Mouse (Mus musculus): ENCODE measurements around the gene Fmod. TPM values are rescaled to one million over a fixed set of nuclear protein-coding genes. Genes with fewer than 3 reads are reported as not detected.
A peak's percentile ranks its signal among the peaks of the same experiment; 100 is the strongest.

Gene Fmod
- polyA plus RNA-seq, 1 experiment from 2014 or later: 16.8 TPM

GRCm38 (mm10) chr1:134079477-134080163 is 42.6 kb downstream of the Fmod start:
- 5% methylated on average over 9 of the region's 9 CpGs for WGBS
- peaks cover 49% of the 10 kb centered on the region for H3K4me1 ChIP-seq
- no peaks in the 10 kb centered on the region for H3K9me3 ChIP-seq
- peaks cover 15% of the 10 kb centered on the region for H3K36me3 ChIP-seq
- ATAC-seq (ENCODE audit: low FRiP score, low read depth): peak; percentile 23; the same call in 1 of the 2 replicates
- H3K9ac ChIP-seq: peak overlapping the region; percentile 84
- H3K4me3 ChIP-seq: peak overlapping the region; percentile 71
- H3K27ac ChIP-seq: peak overlapping the region; percentile 23; the same call in 1 of the 2 replicates
- no peaks in the 10 kb centered on the region for H3K27me3 ChIP-seq (replicated peaks)
- H3K4me2 ChIP-seq (replicated peaks): peak overlapping the region; percentile 71

- Histone ChIP-seq H3K4me2 (replicated peaks) (no peak overlapping the region), H3K4me1 (peaks cover 43% of the 10 kb centered on the region), H3K36me3 (peaks cover 13% of the 10 kb centered on the region), H3K9me3 (no peaks in the 10 kb centered on the region), H3K9ac (no peak overlapping the region), H3K27ac (peak overlapping the region; percentile 23; the same call in 1 of the 2 replicates), H3K4me3 (no peak overlapping the region), H3K27me3 (replicated peaks) (no peaks in the 10 kb centered on the region)
- 71% methylated on average over 4 of the region's 4 CpGs for WGBS
- no peak for ATAC-seq (ENCODE audit: low FRiP score, low read depth)
Measured at GRCm38 (mm10) chr1:134080406-134080805, 43.4 kb downstream of the Fmod start.

- Histone ChIP-seq H3K4me1 (peaks cover 38% of the 10 kb centered on the region), H3K9me3 (no peaks in the 10 kb centered on the region), H3K9ac (no peak overlapping the region), H3K27me3 (replicated peaks) (no peaks in the 10 kb centered on the region), H3K27ac (no peak overlapping the region), H3K4me3 (no peak overlapping the region), H3K4me2 (replicated peaks) (no peak overlapping the region), H3K36me3 (peaks cover 8% of the 10 kb centered on the region)
- no peak for ATAC-seq (ENCODE audit: low FRiP score, low read depth)
- 87% methylated on average over 5 of the region's 5 CpGs for WGBS
Measured at GRCm38 (mm10) chr1:134080881-134081450, 43.9 kb downstream of the Fmod start.

- no peaks in the 10 kb centered on the region for H3K9me3 ChIP-seq
- no peak overlapping the region for H3K4me3 ChIP-seq
- no peak overlapping the region for H3K4me2 ChIP-seq (replicated peaks)
- no peak overlapping the region for H3K9ac ChIP-seq
- no peak for ATAC-seq (ENCODE audit: low FRiP score, low read depth)
- no peak overlapping the region for H3K27ac ChIP-seq
- H3K27me3 ChIP-seq (replicated peaks): no peaks in the 10 kb centered on the region
- H3K36me3 ChIP-seq: no peaks in the 10 kb centered on the region
- 65% methylated on average over 11 of the region's 11 CpGs for WGBS
- H3K4me1 ChIP-seq: peaks cover 36% of the 10 kb centered on the region
Measured at GRCm38 (mm10) chr1:134082987-134083516, 46.0 kb downstream of the Fmod start.

GRCm38 (mm10) chr1:134083676-134084075 is 46.6 kb downstream of the Fmod start:
- Histone ChIP-seq H3K27me3 (replicated peaks) (no peaks in the 10 kb centered on the region), H3K36me3 (no peaks in the 10 kb centered on the region), H3K4me2 (replicated peaks) (no peak overlapping the region), H3K27ac (no peak overlapping the region), H3K9me3 (no peaks in the 10 kb centered on the region), H3K9ac (no peak overlapping the region), H3K4me3 (no peak overlapping the region), H3K4me1 (peaks cover 32% of the 10 kb centered on the region)
- ATAC-seq (ENCODE audit: low FRiP score, low read depth): no peak
- WGBS: 84% methylated on average over 8 of the region's 8 CpGs

GRCm38 (mm10) chr1:134084128-134084527 is 47.1 kb downstream of the Fmod start:
- no peak for ATAC-seq (ENCODE audit: low FRiP score, low read depth)
- H3K4me2 ChIP-seq (replicated peaks): no peak overlapping the region
- H3K4me1 ChIP-seq: peaks cover 32% of the 10 kb centered on the region
- no peaks in the 10 kb centered on the region for H3K9me3 ChIP-seq
- no peak overlapping the region for H3K9ac ChIP-seq
- H3K4me3 ChIP-seq: no peak overlapping the region
- no peaks in the 10 kb centered on the region for H3K36me3 ChIP-seq
- 86% methylated on average over 3 of the region's 3 CpGs for WGBS
- no peaks in the 10 kb centered on the region for H3K27me3 ChIP-seq (replicated peaks)
- no peak overlapping the region for H3K27ac ChIP-seq

GRCm38 (mm10) chr1:134086017-134086416 is 49.0 kb downstream of the Fmod start:
- Histone ChIP-seq H3K27ac (no peak overlapping the region), H3K36me3 (no peaks in the 10 kb centered on the region), H3K4me3 (no peak overlapping the region), H3K27me3 (replicated peaks) (no peaks in the 10 kb centered on the region), H3K4me1 (peaks cover 16% of the 10 kb centered on the region), H3K4me2 (replicated peaks) (no peak overlapping the region), H3K9me3 (no peaks in the 10 kb centered on the region), H3K9ac (no peak overlapping the region)
- no peak for ATAC-seq (ENCODE audit: low FRiP score, low read depth)
- 9% methylated on average over 3 of the region's 3 CpGs for WGBS

GRCm38 (mm10) chr1:134086811-134087398 is 49.9 kb downstream of the Fmod start:
- H3K27me3 ChIP-seq (replicated peaks): no peaks in the 10 kb centered on the region
- H3K36me3 ChIP-seq: no peaks in the 10 kb centered on the region
- WGBS: 60% methylated on average over 16 of the region's 16 CpGs
- ATAC-seq (ENCODE audit: low FRiP score, low read depth): no peak; the same call in 1 of the 2 replicates
- no peak overlapping the region for H3K4me3 ChIP-seq
- 0 out of 2 replicates have a peak overlapping the region, but pooled peaks have one; percentile 26 for H3K9ac ChIP-seq
- H3K4me2 ChIP-seq (replicated peaks): 0 out of 2 replicates have a peak overlapping the region, but pooled peaks have one; percentile 12
- no peak overlapping the region; the same call in 1 of the 2 replicates for H3K27ac ChIP-seq
- peaks cover 16% of the 10 kb centered on the region for H3K4me1 ChIP-seq
- H3K9me3 ChIP-seq: no peaks in the 10 kb centered on the region

GRCm38 (mm10) chr1:134089074-134089473 is 52.0 kb downstream of the Fmod start:
- Histone ChIP-seq H3K4me1 (peaks cover 35% of the 10 kb centered on the region), H3K36me3 (no peaks in the 10 kb centered on the region), H3K4me3 (no peak overlapping the region), H3K9ac (no peak overlapping the region), H3K27ac (no peak overlapping the region), H3K9me3 (no peaks in the 10 kb centered on the region), H3K4me2 (replicated peaks) (no peak overlapping the region), H3K27me3 (replicated peaks) (no peaks in the 10 kb centered on the region)
- ATAC-seq (ENCODE audit: low FRiP score, low read depth): no peak
- WGBS: 91% methylated on average over 7 of the region's 7 CpGs

- Histone ChIP-seq H3K27ac (no peak overlapping the region), H3K36me3 (no peaks in the 10 kb centered on the region), H3K27me3 (replicated peaks) (no peaks in the 10 kb centered on the region), H3K9ac (no peak overlapping the region), H3K9me3 (no peaks in the 10 kb centered on the region), H3K4me1 (peaks cover 51% of the 10 kb centered on the region), H3K4me2 (replicated peaks) (no peak overlapping the region), H3K4me3 (no peak overlapping the region)
- 66% methylated on average over 3 of the region's 3 CpGs for WGBS
- no peak for ATAC-seq (ENCODE audit: low FRiP score, low read depth)
Measured at GRCm38 (mm10) chr1:134091851-134092250, 54.8 kb downstream of the Fmod start.

- WGBS: 38% methylated on average over 6 of the region's 6 CpGs
- H3K4me1 ChIP-seq: peaks cover 53% of the 10 kb centered on the region
- H3K4me3 ChIP-seq: peak overlapping the region; percentile 37
- H3K9me3 ChIP-seq: no peaks in the 10 kb centered on the region
- H3K4me2 ChIP-seq (replicated peaks): peak overlapping the region; percentile 68
- ATAC-seq (ENCODE audit: low FRiP score, low read depth): no peak
- peak overlapping the region; percentile 52 for H3K9ac ChIP-seq
- no peaks in the 10 kb centered on the region for H3K27me3 ChIP-seq (replicated peaks)
- H3K27ac ChIP-seq: peak overlapping the region; percentile 66; the same call in 1 of the 2 replicates
- H3K36me3 ChIP-seq: no peaks in the 10 kb centered on the region
Measured at GRCm38 (mm10) chr1:134092368-134092767, 55.3 kb downstream of the Fmod start.
